Mouse (Mus musculus) liver, embryonic 14.5 days (tissue): ENCODE results near the gene Nek11.

Experiments
- CTCF ChIP-seq: IDR thresholded peaks from 2 replicates; pipeline ENCODE4 v1.5.1; 2016; ENCODE audit warnings: antibody characterized with exemption, low read depth, control low read depth
- EP300 ChIP-seq: IDR thresholded peaks from 2 replicates; pipeline ENCODE4 v1.6.1; 2016; ENCODE audit warnings: antibody characterized with exemption, low read depth

GRCm38 (mm10) chr9:105272241-105272640 lies 123.1 kb downstream of the Nek11 start:
- TF ChIP-seq CTCF (no peak), EP300 (no peak)
